Mouse (Mus musculus) brain, embryonic 18.5 days (tissue): ENCODE data around the gene Slc37a1.

Source experiments
- DNase-seq: peaks from one replicate; pipeline ENCODE4 v3.0.0-alpha.2; 2012; ENCODE audit warnings: low read depth, low spot score

Gene Slc37a1

DNA sequence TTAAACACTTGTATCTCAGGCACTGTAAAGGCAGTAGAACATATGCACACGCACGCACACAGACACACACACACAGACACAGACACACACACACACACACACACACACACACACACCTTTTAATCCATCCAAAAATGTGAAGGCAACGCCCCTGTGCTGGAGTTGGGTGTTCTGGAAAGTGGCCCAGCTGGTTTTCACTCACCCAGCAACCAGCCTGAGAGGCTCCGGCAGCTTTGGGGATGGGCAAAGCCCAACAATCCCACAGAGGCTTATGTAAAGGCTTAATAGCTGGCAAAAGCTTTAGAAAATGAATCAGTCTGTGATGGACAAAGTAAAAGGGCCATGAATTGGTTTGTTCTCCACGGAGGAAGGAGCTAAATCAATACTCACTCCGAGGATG is 113.7 kb downstream of the Slc37a1 start:
- no peak for DNase-seq
